Mouse (Mus musculus): ENCODE data around the gene Sash1.

GRCm38 (mm10) chr10:8778845-8779244, 107.0 kb downstream of the Sash1 start:
- TF ChIP-seq CTCF (IDR thresholded peaks at IDR 0.05; ENCODE audit: control insufficient read depth, insufficient read depth, insufficient read length) (no peak), MAX (IDR thresholded peaks at IDR 0.05) (no peak), MYOD1 (IDR thresholded peaks at IDR 0.05; ENCODE audit: control insufficient read depth, insufficient read length, low read depth) (no peak), USF1 (IDR thresholded peaks at IDR 0.05; ENCODE audit: low read depth) (no peak), MYOG (IDR thresholded peaks at IDR 0.05; ENCODE audit: control insufficient read depth, extremely low read depth, insufficient read length) (no peak)

Measured in C2C12 (cell line).